Mouse (Mus musculus) olfactory bulb, adult 2 months (tissue): ENCODE measurements around the gene Zfp609. TPM values are rescaled to one million over a fixed set of nuclear protein-coding genes. Genes with fewer than 3 reads are reported as not detected.

Source experiments
- H3K27ac ChIP-seq: fragments of 200-500 bp; 2 replicates; pipeline ENCODE4 v1.5.1; 2012; ENCODE audit warnings: low read depth, low read length; ENCODE audit not compliant: insufficient read depth
- H3K4me1 ChIP-seq: fragments of 200-500 bp; 2 replicates; pipeline ENCODE4 v1.6.1; 2012; ENCODE audit warnings: low read length; ENCODE audit not compliant: control insufficient read depth, insufficient read depth
- H3K4me3 ChIP-seq: fragments of 200-500 bp; 2 replicates; pipeline ENCODE4 v1.5.1; 2012; ENCODE audit warnings: mild to moderate bottlenecking, low read depth, low read length, moderate library complexity; ENCODE audit not compliant: insufficient read depth
- CTCF ChIP-seq: fragments of 200-500 bp; IDR thresholded peaks from 2 replicates; pipeline ENCODE4 v1.5.1; 2012; ENCODE audit warnings: low read depth, mild to moderate bottlenecking, low read length, moderate library complexity; ENCODE audit not compliant: insufficient read depth
- POLR2A ChIP-seq: fragments of 200-500 bp; IDR thresholded peaks from 2 replicates; pipeline ENCODE4 v1.6.1; 2012; ENCODE audit warnings: mild to moderate bottlenecking, low read depth, low read length, moderate library complexity; ENCODE audit not compliant: insufficient read depth
- WGBS: fragments of 180-500 bp; shearing (Covaris S2); methylation state at CpG from one replicate; pipeline ENCODE4 v1.1.7; 2018; 5-methylcytosine and 5-hydroxymethylcytosine counted together
- polyA plus RNA-seq: library from polyadenylated mRNA; stranded (reverse); fragments of >200 nt; gene quantifications from 2 replicates; pipeline ENCODE4 v1.2.4, GENCODE M21; 2012; ENCODE audit warnings: low replicate concordance; ENCODE audit not compliant: missing spikeins, insufficient read depth, insufficient read length

The Zfp609 gene
- polyA plus RNA-seq, 1 experiment = not detected

DNA sequence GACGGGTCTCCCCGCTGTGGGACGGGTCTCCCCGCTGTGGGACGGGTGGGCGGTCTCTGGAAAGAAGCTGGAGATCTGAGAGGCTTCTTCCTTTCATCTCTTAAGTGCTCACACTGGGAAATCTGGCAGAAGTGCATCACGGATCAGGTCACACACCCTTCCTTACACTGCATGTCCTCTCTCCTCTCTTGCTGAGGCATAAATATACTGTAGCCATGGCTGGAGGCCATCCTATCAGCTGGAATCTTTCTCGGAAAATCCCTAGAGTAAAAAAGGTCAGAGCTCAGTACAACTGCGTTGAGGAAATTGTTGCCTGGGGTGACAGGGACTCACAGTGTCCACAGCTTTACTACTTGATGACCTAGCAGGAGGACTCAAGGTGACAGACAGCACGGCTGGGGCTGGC is 106.2 kb downstream of the Zfp609 start:
- no peak overlapping the region for H3K4me3 ChIP-seq
- H3K4me1 ChIP-seq = peaks cover 13% of the 10 kb centered on the region
- no peak overlapping the region for H3K27ac ChIP-seq
- no peak for TF ChIP-seq CTCF
- no peak for TF ChIP-seq POLR2A
- 64% methylated on average over 10 of the region's 10 CpGs for WGBS

DNA sequence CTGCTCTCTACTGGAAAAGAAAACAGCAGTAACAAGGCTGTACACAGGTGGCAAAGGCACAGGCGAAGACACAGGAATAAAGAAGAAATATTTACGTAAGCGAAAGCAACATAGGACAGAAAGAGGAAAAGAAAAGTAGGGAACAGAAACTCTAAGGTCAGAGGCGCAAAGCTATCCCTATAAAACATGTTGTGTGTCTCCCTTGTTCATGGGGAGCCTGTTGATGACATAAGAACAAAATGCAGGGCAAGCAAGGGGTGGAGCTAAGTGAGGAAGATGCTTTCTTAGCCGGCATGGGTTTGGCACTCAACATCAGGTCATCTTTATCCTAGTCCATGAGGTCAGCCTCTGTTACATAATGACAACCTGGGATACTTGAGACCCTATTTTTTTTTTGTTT is 109.2 kb downstream of the Zfp609 start:
- WGBS = 93% methylated on average over 5 of the region's 5 CpGs
- TF ChIP-seq CTCF (no peak), POLR2A (no peak)
- H3K4me1 ChIP-seq = peaks cover 6% of the 10 kb centered on the region

DNA sequence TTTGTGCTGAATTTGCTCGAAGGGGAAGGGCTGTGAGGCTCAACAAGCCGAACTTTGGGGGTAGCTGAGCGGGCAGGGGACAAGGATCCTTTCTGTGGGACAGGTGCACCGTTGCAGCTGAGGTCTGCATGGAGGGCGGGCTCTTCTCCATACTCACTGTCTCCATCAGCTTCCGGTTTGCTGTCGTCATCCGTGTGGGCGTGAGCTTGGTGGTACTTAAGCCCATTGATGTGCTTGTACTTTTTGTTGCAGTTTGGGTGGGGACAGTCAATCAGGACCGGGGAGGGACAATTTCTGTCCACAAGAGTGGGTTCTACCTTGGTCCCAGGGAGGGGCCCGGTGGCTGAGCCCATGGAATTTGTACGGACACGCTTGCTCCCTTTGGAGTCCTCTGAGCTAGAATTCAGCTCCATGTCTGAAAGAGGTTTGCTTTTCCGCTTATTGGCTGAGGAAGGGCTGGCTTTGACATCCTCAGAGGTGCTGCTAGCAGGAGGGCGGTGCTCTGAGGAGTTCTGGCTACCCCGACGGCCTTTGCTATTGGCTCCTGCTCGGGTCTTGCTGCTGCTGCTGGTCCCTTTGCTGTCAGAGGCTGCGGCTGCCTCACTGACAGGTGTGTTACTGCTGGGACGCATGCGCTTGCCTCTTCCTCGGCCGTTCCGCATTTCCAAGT is 123.3 kb downstream of the Zfp609 start:
- Histone ChIP-seq H3K27ac (no peak overlapping the region), H3K4me1 (0 out of 2 replicates have a peak, but pooled peaks cover 9% of the 10 kb centered on the region), H3K4me3 (no peak overlapping the region)
- 81% methylated on average over 24 of the region's 24 CpGs for WGBS
- TF ChIP-seq POLR2A = no peak
- TF ChIP-seq CTCF = no peak

More for the DNA sequence above, 109.2 kb downstream of the Zfp609 start:
- Histone ChIP-seq H3K27ac (no peak overlapping the region), H3K4me3 (no peak overlapping the region)

DNA sequence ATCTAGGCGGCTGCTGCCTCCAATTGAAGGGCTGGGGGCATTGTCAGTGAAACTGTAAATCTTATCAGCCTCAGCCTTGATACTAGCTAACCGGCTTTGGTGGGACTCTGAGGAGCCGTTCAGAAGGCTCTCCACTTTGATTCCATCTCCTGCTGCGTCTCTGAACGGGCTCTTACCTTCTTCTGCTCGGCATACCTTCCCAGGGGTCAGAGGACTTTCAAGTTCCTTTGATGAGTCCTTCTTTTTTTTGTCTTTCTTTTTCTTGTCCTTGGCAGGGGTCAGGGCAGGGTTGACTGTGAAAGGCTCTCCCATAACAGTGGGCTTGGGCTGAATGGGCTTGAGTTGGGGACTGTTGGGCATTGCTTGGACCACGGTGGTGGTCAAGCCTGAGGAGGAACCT is 124.1 kb downstream of the Zfp609 start:
- H3K4me1 ChIP-seq = 0 out of 2 replicates have a peak, but pooled peaks cover 9% of the 10 kb centered on the region
- TF ChIP-seq CTCF (no peak), POLR2A (no peak)

DNA sequence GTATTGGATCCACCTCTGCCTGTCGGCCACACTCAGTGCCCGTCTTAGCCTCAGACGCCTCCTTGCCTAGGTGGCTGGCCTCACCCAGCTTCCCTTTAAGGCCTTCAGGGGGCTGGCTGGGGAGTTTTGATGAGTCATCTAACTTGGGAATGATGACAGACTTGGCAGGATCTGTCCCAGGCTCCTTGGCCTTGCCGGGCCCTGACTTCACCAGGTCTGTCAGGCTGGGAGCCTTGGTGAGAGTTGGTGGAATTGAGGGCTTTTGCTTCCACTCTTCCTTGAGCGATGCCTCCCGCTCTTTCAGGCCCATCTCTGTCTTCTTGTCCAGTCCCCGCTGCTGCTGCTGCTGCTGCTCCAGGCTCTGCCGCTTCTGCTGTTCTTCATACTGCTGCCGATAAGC is 125.1 kb downstream of the Zfp609 start:
- TF ChIP-seq CTCF (no peak), POLR2A (no peak)
- Histone ChIP-seq H3K27ac (no peak overlapping the region), H3K4me3 (no peak overlapping the region), H3K4me1 (0 out of 2 replicates have a peak, but pooled peaks cover 10% of the 10 kb centered on the region)
- WGBS = 83% methylated on average over 9 of the region's 9 CpGs

More for the DNA sequence above, 124.1 kb downstream of the Zfp609 start:
- whole genome bisulfite sequencing = 89% methylated on average over 7 of the region's 7 CpGs
- Histone ChIP-seq H3K27ac (no peak overlapping the region), H3K4me3 (no peak overlapping the region)

DNA sequence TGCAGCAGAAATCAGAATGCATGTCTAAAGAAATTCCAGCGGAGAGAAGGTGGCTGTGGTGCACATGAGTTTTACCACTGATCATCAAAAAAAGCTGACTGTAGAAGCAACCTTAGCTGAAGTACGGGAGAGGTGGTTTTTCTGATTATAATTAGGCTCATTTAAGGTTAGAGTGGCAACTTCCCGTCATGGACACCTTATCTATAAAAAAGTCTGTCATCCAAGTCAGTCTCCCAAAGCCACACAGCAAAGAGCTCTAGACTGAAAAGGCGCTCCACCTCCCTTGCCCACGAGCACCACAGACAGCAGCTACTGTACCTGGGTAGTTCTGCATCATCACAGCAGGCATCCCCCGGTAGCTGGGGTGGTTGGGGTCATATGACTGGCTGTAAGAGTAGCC is 126.9 kb downstream of the Zfp609 start:
- H3K27ac ChIP-seq = no peak overlapping the region
- 0 out of 2 replicates have a peak, but pooled peaks cover 11% of the 10 kb centered on the region for H3K4me1 ChIP-seq
- 70% methylated on average over 6 of the region's 6 CpGs for whole genome bisulfite sequencing
- H3K4me3 ChIP-seq = no peak overlapping the region
- no peak for TF ChIP-seq POLR2A
- TF ChIP-seq CTCF = no peak

DNA sequence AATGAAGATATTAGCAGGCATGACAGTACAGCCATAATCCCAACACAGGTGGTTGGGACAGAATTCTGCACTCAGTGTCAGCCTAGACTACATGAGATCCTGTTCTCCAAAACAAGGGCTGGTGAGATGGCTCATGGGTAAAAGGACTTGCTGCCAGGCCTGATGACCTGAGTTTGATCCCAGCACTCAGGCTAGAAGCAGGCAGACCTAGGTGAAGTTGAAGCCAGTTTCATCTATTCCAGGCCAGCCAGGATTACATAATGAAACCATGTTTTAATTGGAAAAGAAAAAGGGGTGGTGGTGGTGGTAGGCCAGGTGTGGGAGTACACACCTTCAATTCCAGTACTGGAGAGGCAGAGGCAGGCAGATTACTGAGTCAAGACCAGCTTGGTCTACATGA is 129.4 kb downstream of the Zfp609 start:
- H3K27ac ChIP-seq = no peak overlapping the region
- H3K4me3 ChIP-seq = no peak overlapping the region
- H3K4me1 ChIP-seq = peaks cover 9% of the 10 kb centered on the region
- TF ChIP-seq POLR2A = no peak
- TF ChIP-seq CTCF = no peak

DNA sequence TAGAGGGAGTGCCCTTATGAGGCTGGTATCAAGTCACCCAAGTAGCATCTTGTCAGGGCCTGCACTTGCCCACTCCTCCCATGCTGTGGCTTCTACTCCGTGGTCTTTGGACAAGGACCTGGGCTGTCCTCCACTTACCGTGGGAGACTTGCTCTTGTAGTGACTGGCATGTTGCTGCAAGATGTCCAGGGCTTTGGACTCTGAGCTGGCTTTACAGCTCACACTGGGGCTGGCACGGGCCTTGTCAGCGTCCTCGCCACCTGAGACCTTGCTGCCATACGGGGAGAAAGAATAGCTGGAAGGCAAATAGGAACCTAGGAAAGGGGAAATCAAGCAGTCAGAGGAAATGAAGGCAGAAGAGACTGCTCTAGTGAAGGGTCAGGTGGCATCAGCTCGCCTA is 130.0 kb downstream of the Zfp609 start:
- 83% methylated on average over 7 of the region's 7 CpGs for WGBS
- no peak overlapping the region for H3K27ac ChIP-seq
- H3K4me3 ChIP-seq = no peak overlapping the region
- no peak for TF ChIP-seq POLR2A
- TF ChIP-seq CTCF = no peak
- H3K4me1 ChIP-seq = peaks cover 12% of the 10 kb centered on the region

DNA sequence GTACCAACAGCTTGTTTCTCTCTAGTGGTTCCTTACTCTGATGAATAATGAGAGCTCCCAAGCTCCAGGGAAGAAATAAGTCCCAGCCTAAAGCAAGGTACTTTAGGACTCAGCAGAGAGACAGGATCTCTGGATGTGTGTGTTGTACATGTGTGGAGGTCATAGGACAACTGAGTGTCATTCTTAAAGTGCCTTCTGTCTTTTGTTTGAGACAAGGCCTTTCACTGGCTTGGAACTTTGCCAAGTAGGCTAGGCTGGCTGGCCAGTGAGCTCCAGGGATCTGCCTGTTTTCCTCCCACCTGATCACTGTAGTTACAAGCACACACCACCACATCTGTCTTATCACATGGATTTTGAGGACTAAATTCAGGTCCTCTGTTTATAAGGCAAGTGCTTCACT is 131.0 kb downstream of the Zfp609 start:
- H3K4me1 ChIP-seq = peaks cover 13% of the 10 kb centered on the region
- TF ChIP-seq CTCF (no peak), POLR2A (no peak)
- H3K4me3 ChIP-seq = no peak overlapping the region
- no peak overlapping the region for H3K27ac ChIP-seq
